Mouse (Mus musculus) bone marrow, adult 2 months (tissue): ENCODE data around the gene Lims1.

Experiments
- CTCF ChIP-seq: fragments of 200-500 bp; IDR thresholded peaks from 2 replicates; pipeline ENCODE4 v1.5.1; 2011; ENCODE audit warnings: low read length, control low read depth; ENCODE audit not compliant: control insufficient read depth, insufficient read depth
- POLR2A ChIP-seq: fragments of 200-500 bp; IDR thresholded peaks from 2 replicates; pipeline ENCODE4 v1.6.1; 2011; ENCODE audit warnings: low read depth, mild to moderate bottlenecking, control low read depth, low read length, borderline replicate concordance; ENCODE audit not compliant: control insufficient read depth

- TF ChIP-seq CTCF, result no peak
- no peak for TF ChIP-seq POLR2A
These were observed 28.4 kb downstream of the Lims1 start for GRCm38 (mm10) chr10:58351670-58352069.
